Mouse (Mus musculus): Measurements from ENCODE around the gene Ncoa4.

GRCm38 (mm10) chr14:32180861-32181260 lies 21.2 kb downstream of the Ncoa4 start:
- no peak for TF ChIP-seq MAFK (IDR thresholded peaks at IDR 0.05; ENCODE audit: insufficient read depth, low read depth, low read length)
- no peak for TF ChIP-seq ZC3H11A (IDR thresholded peaks at IDR 0.05; ENCODE audit: borderline replicate concordance, low read depth, low read length)
- TF ChIP-seq ZNF384 (IDR thresholded peaks at IDR 0.05; ENCODE audit: low read depth, low read length) = no peak
